Mouse (Mus musculus): Measurements from ENCODE around the gene Sept14.
"Not testable (repeated sequence)": the region's sequence is repeated elsewhere in the genome, so short reads cannot be mapped to it uniquely, and the experiment has no call there.

Gene Sept14

DNA sequence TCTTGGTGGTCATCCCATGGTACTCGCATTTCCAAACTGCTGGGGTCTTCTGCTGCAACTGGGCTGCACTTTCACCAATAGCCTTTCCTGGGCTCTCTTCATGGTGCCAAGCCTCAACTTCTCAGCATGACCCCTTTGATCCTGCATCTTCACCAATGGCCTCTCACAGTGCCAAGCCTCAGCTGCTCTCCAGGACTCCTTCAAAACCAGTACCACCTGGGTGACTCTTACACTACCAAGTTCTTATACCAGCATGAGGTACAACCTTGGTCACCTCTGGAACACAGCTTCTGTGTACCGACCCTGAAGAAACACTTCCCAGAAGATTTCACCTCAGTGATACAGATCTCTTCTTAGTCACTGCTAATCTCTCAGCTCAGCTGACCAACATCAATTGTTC, at the start of gene Sept14:
Sept14 (minus strand) TSS at position 101 of the 400 bp plus-strand sequence.
- DNase-seq: no peak

DNA sequence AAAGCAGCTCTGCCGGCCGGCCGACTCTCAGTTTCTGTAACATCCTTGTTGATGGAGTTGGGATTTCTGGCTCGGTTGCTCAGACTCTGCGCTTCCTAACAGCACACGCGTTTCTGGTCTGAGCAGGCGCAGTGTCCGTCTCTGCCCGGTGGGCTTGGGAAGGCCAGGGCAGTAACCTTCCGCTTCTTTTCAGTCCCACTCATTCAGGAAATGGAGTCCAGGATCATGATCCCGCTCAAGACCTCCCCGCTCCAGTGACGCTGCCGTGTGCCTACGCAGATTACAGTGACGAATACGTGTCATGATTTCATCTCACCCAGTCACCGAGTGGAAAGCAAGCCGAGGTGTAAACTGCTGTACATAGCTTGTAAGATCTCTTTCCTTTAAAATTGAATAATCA, 48.6 kb upstream of the Sept14 start:
- DNase-seq: no peak

DNA sequence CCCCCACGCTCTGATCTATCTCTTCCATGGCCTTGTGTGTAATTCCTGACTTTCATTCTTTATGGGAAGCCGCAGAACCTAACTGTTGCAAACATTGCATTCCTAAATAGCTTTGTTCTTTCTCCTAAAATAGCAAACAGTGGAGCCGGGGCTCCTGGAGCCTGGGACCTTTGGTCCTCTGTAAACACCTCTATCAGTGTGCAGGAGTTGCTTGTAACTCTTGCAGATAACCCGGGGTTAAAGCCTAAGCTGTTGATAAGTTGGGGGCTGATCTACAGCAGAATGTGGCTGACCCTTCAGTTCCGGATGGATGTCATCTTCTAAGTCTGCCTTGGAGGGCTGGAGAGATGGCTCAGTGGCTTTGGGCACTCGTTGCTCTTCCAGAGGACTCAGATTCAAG, 35.7 kb upstream of the Sept14 start:
- no peak for DNase-seq

DNA sequence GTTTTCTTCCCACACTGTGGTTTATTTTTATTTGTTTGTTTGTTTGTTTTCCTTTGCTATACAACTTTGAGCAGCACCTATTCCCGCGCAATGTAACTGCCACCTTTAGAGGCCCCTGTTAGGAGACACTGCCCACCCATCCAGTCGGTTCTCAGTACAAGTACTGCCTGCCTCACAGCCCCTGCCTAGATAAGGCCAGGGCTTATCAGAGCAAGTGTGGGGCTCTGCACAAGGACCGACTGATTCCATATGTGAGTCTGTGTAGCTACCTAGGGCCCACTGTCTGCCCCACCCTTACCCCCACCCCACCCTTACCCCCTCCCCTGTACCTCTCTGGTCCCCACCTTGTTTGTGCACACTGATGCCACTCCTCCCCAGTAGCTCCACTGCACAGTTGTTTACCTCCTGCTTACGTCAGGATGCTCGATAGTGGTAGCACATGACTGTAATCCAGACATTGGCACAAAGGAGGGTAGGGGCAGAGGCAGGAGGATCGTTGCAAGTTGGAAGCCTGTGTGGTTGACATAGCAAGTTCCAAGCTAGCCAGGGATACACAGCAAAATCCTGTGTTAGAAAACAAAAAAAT, 34.7 kb upstream of the Sept14 start:
- DNase-seq: no peak

DNA sequence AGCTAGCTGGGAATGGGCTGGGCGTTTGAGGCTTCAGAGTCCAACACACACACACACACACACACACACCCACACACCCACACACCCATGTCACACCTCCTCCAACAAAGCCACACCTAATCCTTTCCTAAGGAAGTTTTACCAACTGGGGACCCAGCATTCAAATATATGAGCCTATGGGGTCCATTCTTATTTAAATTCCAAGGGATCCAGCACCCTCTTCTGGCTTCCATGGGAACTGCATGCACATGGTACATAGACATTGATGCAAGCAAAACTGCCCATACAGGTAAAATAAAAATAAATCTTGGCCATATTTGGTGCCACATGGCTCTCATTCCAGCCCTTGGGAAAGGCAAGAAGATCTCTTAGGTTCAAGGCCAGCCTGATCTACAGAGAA, 32.7 kb upstream of the Sept14 start:
- DNase-seq: peak; percentile 57

DNA sequence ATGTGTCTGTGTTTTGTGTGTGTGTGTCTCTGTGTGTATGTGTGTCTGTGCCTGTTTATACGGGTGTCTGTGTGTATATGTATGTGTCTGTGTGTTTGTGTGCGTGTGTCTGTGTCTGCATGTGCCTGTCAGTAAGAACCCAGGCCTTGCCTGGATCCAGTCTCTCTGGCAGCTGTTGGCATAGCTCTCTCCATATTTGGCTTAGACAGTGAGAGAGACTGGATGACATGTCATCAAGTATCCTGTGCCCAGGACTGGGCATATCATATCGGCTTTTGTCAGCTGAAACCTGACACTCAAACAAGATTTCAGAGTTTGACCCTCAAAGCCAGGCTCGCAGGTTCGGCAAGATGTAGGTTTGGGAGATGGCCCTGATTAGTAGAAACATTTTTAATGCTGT, 22.7 kb upstream of the Sept14 start:
- DNase-seq: no peak

DNA sequence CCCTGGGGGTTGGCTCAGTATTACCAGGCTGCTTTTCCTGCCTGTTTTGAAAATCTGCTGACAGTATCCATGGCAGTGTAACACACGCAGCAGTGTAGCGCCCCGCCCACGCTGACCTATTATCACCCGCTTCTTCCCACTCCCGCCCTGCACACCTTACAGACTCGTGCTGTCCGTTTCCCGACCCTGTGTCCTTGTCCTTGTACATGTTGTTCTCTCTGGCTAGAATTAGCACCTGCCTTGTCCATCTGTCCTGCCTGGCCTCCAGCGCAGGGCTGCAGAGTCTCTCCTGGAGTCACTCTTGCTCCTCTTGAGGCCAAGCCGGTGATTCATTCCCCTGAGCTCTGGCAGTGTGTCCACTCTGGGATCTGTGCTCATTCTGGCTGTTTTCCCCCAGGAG, 22.0 kb upstream of the Sept14 start:
- peak; percentile 36 for DNase-seq

DNA sequence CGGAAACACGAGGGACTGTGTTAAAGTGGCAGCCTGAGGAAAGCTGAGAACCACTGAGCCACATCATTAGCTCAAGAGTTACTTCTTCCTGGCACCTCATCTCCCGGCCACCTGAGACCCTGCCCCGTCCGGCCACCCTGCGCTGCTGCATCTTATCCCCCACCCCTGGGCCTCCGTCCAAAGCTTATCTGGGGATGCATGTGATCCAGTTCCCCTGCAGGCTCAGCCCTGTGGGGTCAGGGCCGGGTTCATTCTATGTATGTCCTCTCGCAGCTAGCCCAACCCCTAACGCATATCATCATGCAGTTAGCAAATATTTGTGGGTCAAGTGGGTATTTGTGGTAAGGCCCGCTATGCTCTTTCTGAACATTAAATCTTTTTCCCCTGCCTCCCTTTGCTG, 21.0 kb upstream of the Sept14 start:
- no peak for DNase-seq

DNA sequence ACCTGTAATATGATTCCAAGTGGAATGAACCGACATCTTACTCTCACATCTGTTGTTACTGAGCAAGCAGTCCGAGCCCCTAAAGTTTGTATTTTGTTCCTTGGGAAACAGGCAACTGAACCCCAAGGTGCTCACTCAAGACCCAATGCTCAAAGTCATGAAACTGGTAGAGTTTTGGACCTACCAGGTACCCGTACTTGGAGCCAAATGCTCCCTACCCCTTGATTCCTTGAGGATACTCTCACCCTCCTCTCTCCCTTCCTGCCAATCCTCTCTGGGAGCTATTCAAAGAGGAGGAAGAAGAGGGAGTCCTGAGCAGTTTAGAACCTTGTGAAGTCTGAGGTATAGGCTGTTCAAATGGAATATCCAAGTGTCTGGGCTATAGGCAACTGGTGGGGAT, 18.5 kb upstream of the Sept14 start:
- DNase-seq: no peak

DNA sequence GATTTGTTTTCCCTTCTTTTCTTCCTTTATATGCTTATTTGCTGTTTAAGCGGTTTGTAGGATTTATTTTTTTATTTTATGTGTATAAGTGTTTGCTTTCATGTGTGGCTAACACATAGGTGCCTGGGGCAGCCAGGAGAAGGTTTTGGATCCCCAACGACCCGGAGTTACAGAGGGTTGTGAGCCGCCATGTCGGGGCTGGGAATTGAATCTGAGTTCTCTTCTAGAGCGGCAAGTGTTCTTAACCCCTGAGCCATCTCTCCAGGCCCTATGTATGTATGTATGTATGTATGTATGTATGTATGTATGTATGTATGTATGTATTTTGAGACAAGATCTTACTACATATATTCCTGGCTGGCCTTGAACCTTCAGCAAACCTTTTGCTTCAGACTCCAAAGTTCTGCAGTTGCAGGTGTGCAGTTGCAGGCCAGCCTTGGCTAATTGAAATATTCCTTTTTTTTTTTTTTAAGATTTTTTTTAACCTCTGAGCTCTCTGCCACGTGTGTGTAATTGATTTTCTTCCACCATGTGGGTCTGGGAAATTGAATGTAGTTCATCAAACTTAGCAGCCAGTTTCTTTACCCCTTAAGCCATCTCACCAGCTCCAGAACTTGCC, 17.6 kb upstream of the Sept14 start:
- DNase-seq: peak; percentile 40

DNA sequence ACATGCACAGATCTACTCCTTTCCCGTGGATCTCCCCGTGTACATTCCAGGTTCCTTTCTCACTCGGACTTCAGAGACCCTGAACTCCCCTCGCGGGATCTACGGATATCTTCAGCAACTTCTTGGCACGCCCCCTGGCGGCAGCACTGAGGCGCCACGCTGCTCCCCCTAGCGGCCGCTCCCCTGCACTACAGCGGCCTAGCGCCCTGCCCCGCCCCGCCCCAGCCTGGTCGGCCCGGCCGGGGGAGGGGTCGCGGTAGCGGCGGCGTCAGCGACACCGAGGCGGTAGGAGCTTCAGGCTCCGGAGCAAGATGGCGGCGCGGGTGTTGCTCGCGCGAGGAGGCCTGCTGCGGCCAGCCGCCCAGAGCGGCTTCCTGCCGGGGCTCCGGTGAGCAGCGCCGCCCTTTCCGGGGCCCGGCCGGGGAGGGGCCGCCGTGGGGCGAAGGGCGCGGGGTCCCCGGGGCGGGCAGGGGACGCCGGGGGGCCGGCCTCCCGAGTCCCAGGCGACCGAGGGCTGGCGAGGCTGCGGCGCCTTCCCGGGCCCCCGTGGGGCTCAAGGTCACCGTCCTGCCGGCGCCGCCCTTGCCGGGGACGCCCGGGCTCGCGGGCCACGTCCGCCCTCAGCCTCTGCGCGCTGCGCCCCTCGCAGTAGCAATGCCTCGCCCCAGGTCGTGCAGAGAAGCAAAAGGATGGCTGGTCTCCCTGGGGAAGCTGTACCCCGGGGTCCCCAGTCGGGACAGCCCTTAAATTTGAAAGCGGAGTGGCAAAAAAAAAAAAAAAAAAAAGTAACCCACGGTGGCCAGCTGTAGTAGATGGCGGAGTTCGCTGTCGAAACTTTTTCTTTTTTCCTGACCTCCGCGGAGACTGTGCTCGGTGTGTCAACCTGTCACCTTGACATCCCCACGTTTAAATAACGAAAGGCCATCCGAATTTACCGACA, 16.8 kb upstream of the Sept14 start, which contains the start of gene Nipsnap2:
Nipsnap2 (plus strand) TSS at position 230 of the 940 bp plus-strand sequence.
- peak; percentile 96 for DNase-seq

DNA sequence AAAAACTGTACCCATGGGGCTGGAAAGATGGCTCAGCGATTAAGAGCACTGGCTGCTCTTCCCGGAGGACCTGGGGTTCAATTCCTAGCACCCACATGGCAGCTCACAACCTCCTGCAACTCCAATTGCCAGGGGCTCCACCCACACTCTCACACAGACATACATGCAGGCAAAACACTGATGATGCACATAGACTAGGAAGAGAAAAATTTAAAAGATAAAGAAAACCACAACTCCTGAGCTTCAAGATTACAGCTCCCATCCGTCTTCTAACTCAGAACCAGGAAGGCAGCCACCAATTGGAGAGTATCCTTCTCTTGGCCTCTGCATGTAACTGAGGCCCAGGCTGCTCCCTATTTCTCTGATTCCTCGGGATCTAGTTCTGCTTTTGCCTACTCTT, 16.0 kb upstream of the Sept14 start:
- DNase-seq: no peak

DNA sequence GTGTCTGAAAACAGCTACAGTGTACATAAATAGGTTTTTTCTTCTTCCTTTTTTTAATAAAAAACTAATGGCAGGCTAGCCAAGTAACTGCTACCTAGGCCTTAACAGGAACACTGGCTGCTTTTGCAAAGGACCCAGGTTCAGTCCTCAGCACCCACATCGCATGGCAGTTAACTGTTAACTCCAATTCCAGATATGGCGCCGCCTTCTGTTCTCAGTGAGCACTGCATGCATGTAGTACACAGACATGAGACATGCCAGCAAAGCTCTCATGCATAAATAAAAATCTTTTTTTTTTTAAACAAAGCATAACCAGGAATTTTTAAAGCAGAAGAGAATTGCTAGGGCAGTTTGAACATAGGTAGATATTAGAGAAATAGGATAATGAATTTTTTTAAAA, 11.9 kb upstream of the Sept14 start:
- DNase-seq: no peak

DNA sequence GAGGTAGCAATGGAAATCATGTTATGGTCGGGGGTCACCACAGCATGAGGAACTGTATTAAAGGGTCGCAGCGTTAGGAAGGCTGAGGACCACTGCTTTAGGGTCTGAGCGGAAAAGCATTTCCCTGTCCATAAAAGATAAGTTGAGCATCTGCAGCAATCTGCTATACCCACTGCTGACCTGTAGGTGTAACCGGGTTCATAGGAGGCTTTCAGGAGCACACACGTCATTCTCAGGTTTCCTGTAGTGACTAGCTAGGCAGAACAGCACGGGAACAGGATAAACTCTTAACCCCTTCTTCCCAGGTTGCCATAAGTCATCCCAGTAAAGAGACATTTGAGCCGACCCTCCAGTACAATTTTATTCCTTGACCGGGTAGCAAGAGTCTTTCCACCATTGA, 8.7 kb upstream of the Sept14 start:
- no peak for DNase-seq

DNA sequence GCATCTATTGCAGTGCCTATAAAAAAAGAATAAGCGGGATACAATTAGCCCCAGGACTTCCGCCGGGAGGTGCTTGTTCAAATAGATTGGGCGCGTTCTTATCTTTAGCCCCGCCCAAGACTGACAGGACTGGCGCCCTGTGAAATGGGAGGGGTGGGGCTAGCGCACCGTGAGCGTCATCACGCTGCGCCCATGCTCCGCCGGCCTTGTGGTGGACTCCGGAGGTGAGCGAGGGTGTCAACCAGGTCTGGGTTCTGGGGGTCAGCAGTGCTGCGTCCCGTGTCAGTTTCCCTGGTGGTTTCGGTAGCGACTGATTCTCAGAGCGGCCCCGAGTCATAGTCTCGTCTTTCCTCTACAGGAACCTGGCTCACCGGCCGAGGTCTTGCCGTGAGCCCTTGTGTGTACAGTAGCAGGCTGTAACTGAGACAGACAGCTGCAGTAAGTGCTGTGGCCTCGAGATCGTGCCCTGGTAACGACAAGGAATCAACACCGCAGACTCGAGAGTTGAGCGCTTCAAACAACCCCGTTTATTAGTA, 7.1 kb upstream of the Sept14 start, which contains the start of gene Mrps17:
Mrps17 (plus strand) TSS at position 172 of the 536 bp plus-strand sequence.
- DNase-seq: peak; percentile 94

DNA sequence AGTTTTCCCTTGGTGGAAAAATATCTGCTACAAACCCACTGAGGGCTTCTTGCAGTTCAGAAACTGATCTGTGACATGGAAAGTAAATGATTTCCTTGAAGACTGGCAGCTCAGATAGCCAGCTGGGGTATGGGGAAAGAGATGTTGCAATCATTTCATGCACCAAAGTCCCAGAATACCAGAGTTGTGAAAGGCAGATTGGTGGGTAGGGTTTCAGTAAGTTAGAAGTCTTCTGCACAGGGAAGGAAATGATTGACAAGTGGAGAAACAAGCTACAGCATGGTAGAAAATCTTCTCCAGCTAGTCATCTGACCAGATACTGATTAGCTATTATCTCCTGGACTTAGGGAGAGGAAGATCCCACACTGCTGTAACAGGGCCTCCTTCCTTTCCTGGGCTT, 4.9 kb downstream of the Sept14 start:
- DNase-seq: no peak

DNA sequence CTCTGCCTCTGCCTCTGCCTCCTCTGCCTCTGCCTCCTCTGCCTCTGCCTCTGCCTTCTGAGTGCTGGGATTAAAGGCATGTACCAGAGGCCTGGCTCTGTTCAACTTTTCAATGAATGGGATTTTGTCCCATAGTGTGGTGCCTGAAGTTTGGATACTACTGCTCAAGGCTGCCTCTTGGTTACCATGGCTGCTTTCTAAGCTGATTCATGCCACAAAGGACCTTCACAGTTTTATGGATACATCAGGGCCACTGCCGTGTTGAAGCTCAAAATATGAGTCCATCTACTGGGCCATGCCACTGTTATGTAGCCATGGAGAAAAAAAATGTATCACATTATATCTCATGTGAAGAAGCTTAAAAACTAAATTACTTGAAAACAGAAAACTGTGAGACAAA, 6.6 kb downstream of the Sept14 start:
- no peak for DNase-seq

DNA sequence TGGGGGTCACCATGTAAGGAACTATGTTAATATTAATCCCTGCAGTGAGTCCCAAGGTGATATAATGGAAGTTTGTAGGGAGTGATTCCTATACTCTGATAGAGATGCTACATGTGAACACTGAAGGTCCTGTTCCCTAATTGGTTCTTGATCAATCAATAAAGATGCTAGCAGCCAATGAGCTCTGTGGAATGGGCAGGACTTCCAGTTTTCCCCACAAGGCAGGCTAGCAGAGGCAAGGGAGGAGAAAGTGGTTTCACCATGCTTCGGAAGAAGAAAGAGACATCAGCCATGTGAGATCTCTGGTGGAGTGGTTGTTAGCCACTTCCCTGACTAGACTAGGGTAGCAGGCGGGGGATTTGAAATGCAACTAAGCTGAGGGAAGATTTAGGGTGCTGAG, 7.8 kb downstream of the Sept14 start:
- no peak for DNase-seq

DNA sequence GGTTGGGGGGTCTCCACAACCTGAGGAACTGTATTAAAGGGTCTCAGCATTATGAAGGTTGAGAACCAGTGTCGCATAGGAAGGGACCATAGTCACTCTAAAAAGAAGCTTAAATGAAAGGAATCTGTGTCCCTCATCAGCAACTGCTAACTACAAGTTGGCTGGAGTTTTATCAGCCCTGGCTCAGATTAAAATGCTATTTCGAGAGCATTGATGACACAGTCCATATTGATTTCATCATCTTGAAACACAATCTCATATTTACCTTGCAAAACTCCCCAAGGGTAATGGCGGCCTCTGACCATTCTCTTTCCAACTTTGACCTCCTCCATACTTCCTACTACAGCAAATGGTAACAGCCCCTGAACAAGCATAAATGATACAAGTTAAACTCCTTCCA, 17.8 kb downstream of the Sept14 start:
- no peak for DNase-seq

DNA sequence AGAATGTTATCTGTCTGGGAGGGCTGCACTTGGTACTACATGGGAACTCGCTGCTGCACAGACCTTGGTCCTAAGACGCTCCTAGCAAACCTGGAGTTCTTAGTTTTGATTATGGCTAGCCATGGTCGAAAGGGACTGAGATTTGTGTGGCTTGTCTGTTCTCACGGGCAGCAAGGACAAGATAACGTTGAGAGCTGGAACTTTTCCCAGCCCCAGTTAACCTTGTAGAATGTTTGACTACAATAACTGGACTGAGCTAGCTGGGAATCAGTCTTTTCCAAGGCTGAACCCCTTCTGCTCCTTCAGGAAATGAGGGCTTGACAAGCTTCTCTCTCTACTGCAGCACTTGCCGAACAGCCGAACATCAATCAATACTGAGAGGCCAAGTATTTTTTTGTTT, 20.7 kb downstream of the Sept14 start:
- DNase-seq: no peak

DNA sequence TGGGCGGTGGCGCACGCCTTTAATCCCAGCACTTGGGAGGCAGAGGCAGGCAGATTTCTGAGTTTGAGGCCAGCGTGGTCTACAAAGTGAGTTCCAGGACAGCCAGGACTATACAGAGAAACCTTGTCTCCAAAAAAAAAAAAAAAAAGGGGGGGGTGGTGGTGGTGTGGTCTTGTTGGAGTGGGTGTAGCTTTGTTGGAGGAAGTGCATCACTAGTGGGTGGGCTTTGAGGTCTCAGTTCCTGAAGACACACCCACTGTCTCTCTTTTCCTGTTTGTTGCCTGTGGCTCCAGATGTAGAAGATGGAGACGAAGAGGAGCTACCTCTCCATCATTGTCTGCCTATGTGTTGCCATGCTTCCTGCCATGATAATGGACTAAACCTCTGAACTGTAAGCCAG, 23.2 kb downstream of the Sept14 start:
- not testable (repeated sequence) for DNase-seq

DNA sequence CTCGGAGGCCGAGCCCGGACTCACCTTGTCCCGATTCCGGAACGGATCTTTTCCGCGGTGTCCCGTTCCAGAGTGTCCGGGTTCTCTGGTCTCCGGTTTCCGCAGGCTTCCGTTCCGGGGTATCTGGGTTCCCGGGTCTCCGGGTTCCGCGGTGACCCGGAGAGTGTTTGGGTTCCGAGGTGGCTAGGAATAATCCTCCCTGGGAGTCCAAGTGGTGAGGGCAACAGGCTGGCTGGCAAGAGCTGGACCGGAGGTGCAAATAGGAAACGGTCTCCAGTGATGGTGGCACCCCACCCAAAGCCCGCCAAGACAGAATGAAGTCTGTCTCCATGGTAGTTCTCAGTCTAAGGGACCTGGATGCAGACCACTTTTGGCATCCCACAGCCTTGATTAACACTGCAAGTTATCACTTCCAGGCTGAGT, 38.3 kb downstream of the Sept14 start, which contains the start of gene Zfp11:
Zfp11 (minus strand) TSS at position 64 of the 423 bp plus-strand sequence.
- peak; percentile 90 for DNase-seq

DNA sequence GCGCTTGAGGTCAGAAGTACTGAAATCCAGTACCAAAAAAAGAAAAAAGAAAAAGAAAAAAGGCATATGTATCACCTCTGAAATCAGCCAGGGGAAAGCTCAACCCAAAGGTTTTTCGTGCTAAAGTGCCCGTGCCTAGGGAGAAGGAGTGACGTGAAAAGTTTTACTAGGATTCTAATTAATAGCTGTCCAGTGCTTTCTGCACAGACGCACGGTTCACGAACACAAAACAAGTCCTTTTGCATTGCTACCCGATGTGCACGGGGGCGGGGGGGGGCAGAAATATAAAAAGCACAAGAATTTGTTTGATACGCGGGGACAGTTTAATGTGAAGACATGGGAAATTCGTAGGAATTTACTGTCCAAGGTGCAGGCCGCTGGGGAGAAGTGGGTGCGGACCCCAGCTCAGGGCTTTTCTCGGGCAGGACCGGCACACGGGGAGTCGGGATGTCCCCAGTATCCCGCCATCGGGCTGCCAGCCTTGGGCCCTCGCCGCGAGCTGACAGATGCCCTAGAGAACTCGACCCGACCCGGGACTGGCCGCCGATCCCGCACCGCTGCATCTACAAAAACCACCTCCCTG, 38.8 kb downstream of the Sept14 start:
- DNase-seq: peak; percentile 11
